Mouse (Mus musculus) testis, adult 2 months (tissue): ENCODE results near the gene Iqgap2.

Experiments used
- CTCF ChIP-seq: fragments of 200-500 bp; IDR thresholded peaks from 2 replicates; pipeline ENCODE4 v1.5.1; 2012; ENCODE audit warnings: low read depth, mild to moderate bottlenecking, inconsistent platforms, low read length, moderate library complexity; ENCODE audit not compliant: control insufficient read depth, insufficient read depth, insufficient replicate concordance
- POLR2A ChIP-seq: fragments of 200-500 bp; IDR thresholded peaks from 2 replicates; pipeline ENCODE4 v1.6.1; 2012; ENCODE audit warnings: low read depth, mild to moderate bottlenecking, inconsistent platforms, low read length, moderate library complexity; ENCODE audit not compliant: control insufficient read depth

DNA sequence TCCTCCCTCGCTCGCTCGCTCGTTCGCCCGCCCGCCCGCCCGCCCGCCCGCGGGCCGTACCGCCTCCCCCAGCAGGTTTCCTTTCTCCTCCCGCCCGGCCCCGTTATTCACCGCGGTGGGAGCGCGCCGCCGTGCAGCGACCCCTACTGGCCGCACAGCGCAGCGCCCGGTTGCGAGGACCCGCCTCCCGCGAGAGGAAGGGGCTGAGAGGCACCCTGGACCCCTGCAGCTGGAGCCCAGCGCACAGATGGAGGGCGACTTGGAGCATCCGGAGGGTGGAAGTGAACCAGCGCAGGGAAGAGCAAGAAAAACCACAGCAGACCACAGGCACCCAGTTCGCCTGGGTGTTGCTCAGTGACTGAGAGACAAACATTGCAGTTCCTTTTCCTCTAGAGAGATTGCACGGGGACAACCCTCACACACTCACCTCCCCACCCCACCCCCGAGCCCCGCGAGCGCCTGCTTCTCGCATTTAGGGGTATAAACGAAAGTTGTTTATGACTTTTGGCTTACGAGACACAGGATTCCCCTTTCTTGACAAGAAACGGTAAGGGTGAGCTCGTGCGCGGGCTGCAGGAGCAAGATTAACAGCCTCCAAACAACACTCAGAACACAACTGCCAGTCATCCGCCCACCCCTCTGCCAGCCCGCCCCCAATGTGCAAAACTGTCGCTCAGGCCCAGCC lies 346 bp upstream of the Iqgap2 start:
- TF ChIP-seq POLR2A = no peak
- TF ChIP-seq CTCF = peak; percentile 84
